Mouse (Mus musculus) hindbrain, postnatal 0 days (tissue): ENCODE results near the gene Prickle4. TPM values are rescaled to one million over a fixed set of nuclear protein-coding genes. Genes with fewer than 3 reads are reported as not detected.

Source experiments
- ATAC-seq: fragments of 200-750 bp; cut with Nextera tagmentation; 2 replicates; pipeline ENCODE4 v1.8.0; 2017; ENCODE audit warnings: mild to moderate bottlenecking, moderate TSS enrichment, moderate library complexity
- DNase-seq: peaks from one replicate; pipeline ENCODE4 v3.0.0-alpha.2; 2015; ENCODE audit warnings: low spot score
- H3K27ac ChIP-seq: fragments of 300-500 bp; sonication (generic); 2 replicates; pipeline ENCODE4 v1.5.1; 2014; ENCODE audit warnings: mild to moderate bottlenecking
- H3K27me3 ChIP-seq: fragments of 300-500 bp; sonication (generic); 2 replicates; pipeline ENCODE4 v1.6.1; 2014; ENCODE audit warnings: low read length, mixed read lengths; ENCODE audit not compliant: insufficient read depth
- H3K36me3 ChIP-seq: fragments of 300-500 bp; sonication (generic); 2 replicates; pipeline ENCODE4 v1.6.1; 2014; ENCODE audit warnings: low read length, mixed read lengths; ENCODE audit not compliant: insufficient read depth
- H3K4me1 ChIP-seq: fragments of 300-500 bp; sonication (generic); 2 replicates; pipeline ENCODE4 v1.6.1; 2014; ENCODE audit warnings: antibody characterized with exemption, low read length, mixed read lengths; ENCODE audit not compliant: insufficient read depth
- H3K4me2 ChIP-seq: fragments of 300-500 bp; sonication (generic); 2 replicates; pipeline ENCODE4 v1.6.1; 2014; ENCODE audit warnings: low read depth, mild to moderate bottlenecking, low read length, moderate library complexity, mixed read lengths
- H3K4me3 ChIP-seq: fragments of 300-500 bp; sonication (generic); 2 replicates; pipeline ENCODE4 v1.5.1; 2014; ENCODE audit warnings: low read length
- H3K9ac ChIP-seq: fragments of 300-500 bp; sonication (generic); replicated peaks from 2 replicates; pipeline ENCODE4 v1.6.1; 2014; ENCODE audit warnings: mild to moderate bottlenecking, low read length, moderate library complexity, mixed read lengths
- H3K9me3 ChIP-seq: fragments of 300-500 bp; sonication (generic); 2 replicates; pipeline ENCODE4 v1.6.1; 2016; ENCODE audit warnings: low read length, mixed read lengths
- CTCF ChIP-seq: IDR thresholded peaks from 2 replicates; pipeline ENCODE4 v1.5.1; 2016; ENCODE audit warnings: antibody characterized with exemption, control low read depth, low read depth
- WGBS: fragments of 180-500 bp; shearing (Covaris S2); extraction: QIAGEN DNeasy Blood & Tissue Kit; methylation state at CpG from one replicate; pipeline ENCODE4 v1.1.7; 2014; 5-methylcytosine and 5-hydroxymethylcytosine counted together
- polyA plus RNA-seq: library from polyadenylated mRNA; unstranded; fragments of >200 nt; fragmentation: Nextera tagmentation; extraction: Ambion mirVana; gene quantifications from 2 replicates; pipeline ENCODE4 v1.2.1, GENCODE M21; 2015
- total RNA-seq: library from RNA; depleted of rRNA; stranded (reverse); fragments of >200 nt; gene quantifications from 2 replicates; pipeline ENCODE4 v1.2.3, GENCODE M21; 2014; rRNA removed

Gene Prickle4
- total and polyA plus RNA-seq, 2 experiments from 2014 or later = 1.5 to 2.2 TPM

GRCm38 (mm10) chr17:47642992-47643391, 51.5 kb downstream of the Prickle4 start:
- DNase-seq (no peak), ATAC-seq (no peak)
- H3K36me3 ChIP-seq = no peaks in the 10 kb centered on the region
- H3K9ac ChIP-seq = no peak overlapping the region
- H3K4me3 ChIP-seq = no peak overlapping the region
- no peaks in the 10 kb centered on the region for H3K27me3 ChIP-seq
- peak; percentile 26; the same call in 1 of the 2 replicates for TF ChIP-seq CTCF
- WGBS = 89% methylated on average over 2 of the region's 2 CpGs
- H3K9me3 ChIP-seq = no peaks in the 10 kb centered on the region
- H3K4me1 ChIP-seq = no peaks in the 10 kb centered on the region
- no peak overlapping the region for H3K27ac ChIP-seq
- H3K4me2 ChIP-seq = no peak overlapping the region

Other genes with a start within 250 kb of the Prickle4 start
- 17.9 and 22.2 TPM in 2 replicates for gene Taf8, start 192.4 kb downstream of the Prickle4 start, total RNA-seq
- gene Taf8, start 192.4 kb downstream of the Prickle4 start, polyA plus RNA-seq = 11.8 and 12.3 TPM in 2 replicates
- gene Ccnd3, start 189.7 kb downstream of the Prickle4 start, total RNA-seq = 55.0 and 63.4 TPM in 2 replicates
- gene Ccnd3, start 189.7 kb downstream of the Prickle4 start, polyA plus RNA-seq = 69.3 and 71.5 TPM in 2 replicates
- gene Bysl, start 83.2 kb downstream of the Prickle4 start, total RNA-seq = 20.2 and 25.7 TPM in 2 replicates
- gene Bysl, start 83.2 kb downstream of the Prickle4 start, polyA plus RNA-seq = 25.3 and 27.1 TPM in 2 replicates
- gene Med20, start 83.2 kb downstream of the Prickle4 start, total RNA-seq = 27.9 and 40.9 TPM in 2 replicates
- 27.3 and 27.9 TPM in 2 replicates for gene Med20, start 83.2 kb downstream of the Prickle4 start, polyA plus RNA-seq
- gene Gm20517, start 83.1 kb downstream of the Prickle4 start, total RNA-seq = 4.6 and 4.8 TPM in 2 replicates
- 1.2 and 1.6 TPM in 2 replicates for gene Gm20517, start 83.1 kb downstream of the Prickle4 start, polyA plus RNA-seq
- gene Usp49, start 64.0 kb downstream of the Prickle4 start, total RNA-seq = 20.7 and 25.5 TPM in 2 replicates
- 4.2 and 4.9 TPM in 2 replicates for gene Usp49, start 64.0 kb downstream of the Prickle4 start, polyA plus RNA-seq
- gene Tomm6, start 6.3 kb downstream of the Prickle4 start, total RNA-seq = 158 and 198 TPM in 2 replicates
- 343 and 371 TPM in 2 replicates for gene Tomm6, start 6.3 kb downstream of the Prickle4 start, polyA plus RNA-seq
- gene Frs3, start 5.7 kb downstream of the Prickle4 start, total RNA-seq = 143 and 153 TPM in 2 replicates
- 55.1 and 58.8 TPM in 2 replicates for gene Frs3, start 5.7 kb downstream of the Prickle4 start, polyA plus RNA-seq
- gene Gm21981, start 281 bp downstream of the Prickle4 start, total RNA-seq = 5.5 and 8.3 TPM in 2 replicates
- 0.79 and 0.85 TPM in 2 replicates for gene Gm21981, start 281 bp downstream of the Prickle4 start, polyA plus RNA-seq
- 0.21 TPM in 1 of 2 replicates, not detected in the other for gene Pgc, start 32.1 kb upstream of the Prickle4 start, total RNA-seq
- gene Pgc, start 32.1 kb upstream of the Prickle4 start, polyA plus RNA-seq = 0.14 and 0.42 TPM in 2 replicates
- gene Tfeb, start 42.3 kb upstream of the Prickle4 start, total RNA-seq = 10.0 and 13.2 TPM in 2 replicates
- 6.6 TPM in 2 replicates for gene Tfeb, start 42.3 kb upstream of the Prickle4 start, polyA plus RNA-seq
- gene Mdfi, start 140.0 kb upstream of the Prickle4 start, total RNA-seq = 14.7 and 38.7 TPM in 2 replicates
- gene Mdfi, start 140.0 kb upstream of the Prickle4 start, polyA plus RNA-seq = 2.6 TPM in 2 replicates
- gene Foxp4, start 229.9 kb upstream of the Prickle4 start, total RNA-seq = 109 and 128 TPM in 2 replicates
- gene Foxp4, start 229.9 kb upstream of the Prickle4 start, polyA plus RNA-seq = 29.3 and 31.3 TPM in 2 replicates